Mouse (Mus musculus) bone marrow macrophage, adult 2 months (primary cell): ENCODE results near the gene Rhox3f.
"Not testable (repeated sequence)": the region's sequence is repeated elsewhere in the genome, so short reads cannot be mapped to it uniquely, and the experiment has no call there.

Source experiments
- CTCF ChIP-seq: IDR thresholded peaks from 2 replicates; pipeline ENCODE4 v1.5.1; 2012; ENCODE audit warnings: low read depth, mild to moderate bottlenecking, low read length, moderate library complexity
- POLR2A ChIP-seq: IDR thresholded peaks from 2 replicates; pipeline ENCODE4 v1.6.1; 2012; ENCODE audit warnings: mild to moderate bottlenecking, low read depth, low read length, borderline replicate concordance

DNA sequence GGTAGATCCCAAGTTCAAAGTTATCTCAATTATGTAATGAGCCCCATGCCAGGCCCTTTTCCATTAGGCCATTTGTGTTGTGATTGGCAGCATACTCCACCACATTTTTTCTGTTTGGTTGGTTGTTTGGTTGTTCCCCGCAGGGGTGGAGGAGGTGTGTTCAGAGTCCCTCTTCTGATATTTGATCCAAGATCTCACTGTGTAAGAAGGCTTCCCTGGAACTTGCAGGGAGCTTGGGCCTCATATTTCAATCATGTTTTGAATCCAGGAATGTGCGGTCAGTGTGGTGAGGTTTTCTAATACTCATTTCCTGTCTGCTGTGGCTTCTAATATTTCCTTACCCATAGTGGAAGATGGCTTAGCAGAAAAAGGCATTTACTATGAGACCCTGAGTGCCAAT lies 8.2 kb upstream of the Rhox3f start:
- TF ChIP-seq POLR2A, CTCF: not testable (repeated sequence)
